Mouse (Mus musculus) lung, adult 2 months (tissue): ENCODE results near the gene Arhgap6. TPM values are rescaled to one million over a fixed set of nuclear protein-coding genes. Genes with fewer than 3 reads are reported as not detected.

Experiments used
- DNase-seq: peaks from one replicate; pipeline ENCODE4 v3.0.0; 2022
- H3K4me1 ChIP-seq: fragments of 200-500 bp; 2 replicates; pipeline ENCODE4 v1.6.1; 2011; ENCODE audit warnings: low read length; ENCODE audit not compliant: control insufficient read depth, insufficient read depth
- H3K4me3 ChIP-seq: fragments of 200-500 bp; replicated peaks from 2 replicates; pipeline ENCODE3; 2011; ENCODE audit warnings: low read depth, mild to moderate bottlenecking, control low read depth, low read length; ENCODE audit errors: extremely low read depth
- CTCF ChIP-seq: fragments of 200-500 bp; IDR thresholded peaks from 2 replicates; pipeline ENCODE4 v1.5.1; 2011; ENCODE audit warnings: mild to moderate bottlenecking, low read length, control low read depth; ENCODE audit not compliant: insufficient read depth
- POLR2A ChIP-seq: fragments of 200-500 bp; IDR thresholded peaks from 2 replicates; pipeline ENCODE4 v1.6.1; 2011; ENCODE audit warnings: low read depth, mild to moderate bottlenecking, control low read depth, low read length, borderline replicate concordance; ENCODE audit errors: extremely low read depth
- WGBS: fragments of 180-500 bp; shearing (Covaris S2); methylation state at CpG from one replicate; pipeline ENCODE4 v1.1.7; 2018; 5-methylcytosine and 5-hydroxymethylcytosine counted together
- polyA plus RNA-seq: library from polyadenylated mRNA; depleted of rRNA; stranded (reverse); fragments of >200 nt; gene quantifications from 2 replicates; pipeline ENCODE4 v1.2.3, GENCODE M21; 2012

The Arhgap6 gene
- polyA plus RNA-seq, 1 experiment, result 8.4 TPM

DNA sequence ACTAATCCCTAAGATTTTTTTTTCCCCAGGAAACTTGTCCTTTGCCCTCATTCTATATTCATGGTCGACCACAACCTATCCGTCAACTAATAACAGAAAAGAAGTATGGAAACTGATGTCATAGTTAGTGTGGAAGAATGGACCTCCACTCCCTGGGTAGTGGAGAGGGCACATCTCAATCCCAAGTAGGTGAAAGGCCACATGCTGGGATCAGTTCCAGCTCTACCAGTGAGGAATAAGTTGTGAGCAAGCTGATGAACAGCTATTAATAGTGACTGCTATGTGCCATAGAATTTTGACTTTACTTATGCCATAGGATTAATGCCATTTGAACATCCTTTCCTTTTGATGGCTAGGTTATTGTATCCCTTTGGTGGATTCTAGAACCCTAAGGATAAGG is 383.7 kb downstream of the Arhgap6 start:
- DNase-seq, result no peak
- Histone ChIP-seq H3K4me1 (no peaks in the 10 kb centered on the region), H3K4me3 (no peak overlapping the region)
- no peak for TF ChIP-seq POLR2A
- TF ChIP-seq CTCF, result no peak
- 74% methylated on average over 2 of the region's 2 CpGs for WGBS

DNA sequence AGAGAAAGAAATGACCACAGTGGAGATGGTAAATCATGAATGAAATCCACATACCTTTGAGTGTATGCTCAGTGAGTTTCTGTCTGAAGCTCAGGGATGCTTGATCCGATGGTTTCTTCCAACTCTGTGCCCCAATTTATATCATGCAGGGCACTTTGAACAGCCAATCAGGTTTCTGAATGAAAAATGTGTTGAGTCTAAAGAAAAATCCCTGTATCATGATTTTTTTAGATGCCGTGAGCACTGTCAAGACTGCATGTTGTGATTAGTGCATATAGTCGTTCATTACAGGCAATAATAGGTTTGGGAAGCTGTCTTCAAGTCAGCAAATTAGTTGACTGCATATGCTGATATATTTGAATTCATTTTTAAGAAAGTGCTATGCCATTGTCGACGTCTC is 392.2 kb downstream of the Arhgap6 start, which contains the start of gene Amelx:
TSS of gene Amelx (minus strand) at position 101 of the 400 bp plus-strand sequence.
- Histone ChIP-seq H3K4me1 (no peaks in the 10 kb centered on the region), H3K4me3 (no peak within 1 kb of the TSS)
- TF ChIP-seq CTCF, result no peak
- no peak for TF ChIP-seq POLR2A
- DNase-seq, result no peak
- 78% methylated on average over 5 of the region's 5 CpGs for WGBS

DNA sequence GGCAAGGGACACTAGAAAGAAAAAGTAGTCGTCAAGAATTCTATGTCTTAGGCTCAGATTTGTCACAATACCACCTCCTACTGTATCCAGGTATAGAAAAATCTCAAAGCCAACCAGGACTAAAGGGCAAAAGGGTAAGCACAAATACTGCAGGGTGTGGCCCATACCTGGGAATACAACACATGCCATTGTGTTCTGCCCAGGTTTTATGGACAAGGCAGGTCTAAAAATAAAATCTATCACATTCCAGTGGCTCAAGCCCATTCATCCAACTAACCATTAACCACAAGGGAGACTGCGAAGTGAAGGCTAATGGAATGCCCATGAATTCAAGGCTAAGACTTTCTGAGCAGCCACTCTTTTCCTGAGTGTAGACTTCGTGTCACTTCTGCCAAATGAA is 415.1 kb downstream of the Arhgap6 start:
- no peak for TF ChIP-seq POLR2A
- no peak for TF ChIP-seq CTCF
- Histone ChIP-seq H3K4me1 (no peaks in the 10 kb centered on the region), H3K4me3 (no peak overlapping the region)
- WGBS, result 54% methylated on average over 3 of the region's 3 CpGs
- DNase-seq, result no peak

DNA sequence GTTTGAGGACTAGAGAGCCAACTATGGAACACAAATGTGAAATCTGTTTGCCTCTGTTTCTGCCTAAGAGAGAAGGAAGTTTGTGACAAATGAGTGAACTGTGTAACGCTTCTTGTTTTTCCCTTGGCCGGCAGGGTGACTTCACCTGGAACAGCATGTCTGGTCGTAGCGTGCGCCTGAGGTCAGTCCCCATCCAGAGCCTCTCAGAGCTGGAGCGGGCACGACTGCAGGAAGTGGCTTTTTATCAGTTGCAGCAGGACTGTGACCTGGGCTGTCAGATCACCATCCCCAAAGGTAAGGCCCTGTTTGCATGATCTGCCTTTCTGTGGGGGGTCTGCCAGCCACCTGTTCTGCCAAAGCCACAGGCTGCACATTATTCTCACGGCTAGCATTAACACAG is 425.2 kb downstream of the Arhgap6 start:
- Histone ChIP-seq H3K4me1 (no peaks in the 10 kb centered on the region; the same call in 1 of the 2 replicates), H3K4me3 (no peak overlapping the region)
- 58% methylated on average over 8 of the region's 8 CpGs for WGBS
- DNase-seq, result no peak
- no peak for TF ChIP-seq POLR2A
- TF ChIP-seq CTCF, result no peak

DNA sequence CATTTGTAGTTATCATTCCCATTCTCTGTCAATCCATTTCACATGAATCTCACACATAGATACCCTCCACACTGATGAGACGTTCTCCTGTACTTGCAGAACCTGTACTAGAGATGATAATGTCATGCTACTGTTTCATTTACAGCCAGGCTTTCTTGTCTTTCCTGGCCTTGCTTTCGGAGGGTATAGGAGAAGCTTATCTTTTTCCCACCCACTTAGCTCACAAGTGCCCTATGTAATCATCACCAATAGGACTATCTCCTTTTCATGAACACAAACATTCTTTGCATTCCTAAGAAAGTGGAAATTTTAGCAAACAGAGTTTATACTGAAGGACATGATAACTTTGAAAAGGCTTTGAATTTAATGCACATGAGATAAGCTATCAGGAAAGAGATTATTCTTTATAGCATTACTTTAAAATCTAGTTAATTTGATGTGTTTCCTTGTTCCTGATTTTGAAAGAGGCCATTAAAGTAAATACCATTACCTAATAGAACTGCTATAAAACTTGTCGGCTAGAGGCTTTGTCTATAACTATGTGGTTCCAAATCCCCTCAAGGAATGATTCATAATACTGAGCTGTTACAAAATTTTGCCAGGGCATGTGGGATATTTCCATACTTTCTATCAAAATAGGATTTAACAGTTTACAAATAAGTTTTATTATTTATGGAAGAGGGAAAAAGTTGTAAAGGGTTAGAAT is 427.6 kb downstream of the Arhgap6 start:
- no peak for DNase-seq
- H3K4me1 ChIP-seq, result no peaks in the 10 kb centered on the region
- H3K4me3 ChIP-seq, result no peak overlapping the region
- WGBS, result 55% methylated on average over 3 of the region's 3 CpGs
- TF ChIP-seq POLR2A, result no peak
- no peak for TF ChIP-seq CTCF

DNA sequence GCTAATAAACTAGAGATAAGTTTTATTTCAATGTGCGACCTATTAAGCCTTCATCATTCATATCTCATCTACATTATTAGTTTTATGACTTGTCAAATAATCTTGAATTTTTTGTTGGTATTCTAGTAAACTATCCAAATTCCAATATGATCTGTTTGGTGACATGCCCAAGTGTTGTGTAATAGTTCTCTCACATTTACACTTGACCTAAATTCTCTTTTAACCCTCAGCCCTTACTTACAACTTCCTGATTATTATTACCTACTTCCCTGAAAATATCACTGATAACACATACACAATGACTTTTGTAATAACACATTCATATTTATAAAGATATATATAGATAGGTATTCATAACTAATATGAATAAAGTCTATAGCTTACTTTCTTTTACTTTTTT is 461.0 kb downstream of the Arhgap6 start:
- no peak overlapping the region for H3K4me3 ChIP-seq
- DNase-seq, result no peak
- H3K4me1 ChIP-seq, result no peaks in the 10 kb centered on the region
- 49% methylated on average over 1 of the region's 1 CpGs for WGBS
- TF ChIP-seq CTCF (no peak), POLR2A (no peak)

DNA sequence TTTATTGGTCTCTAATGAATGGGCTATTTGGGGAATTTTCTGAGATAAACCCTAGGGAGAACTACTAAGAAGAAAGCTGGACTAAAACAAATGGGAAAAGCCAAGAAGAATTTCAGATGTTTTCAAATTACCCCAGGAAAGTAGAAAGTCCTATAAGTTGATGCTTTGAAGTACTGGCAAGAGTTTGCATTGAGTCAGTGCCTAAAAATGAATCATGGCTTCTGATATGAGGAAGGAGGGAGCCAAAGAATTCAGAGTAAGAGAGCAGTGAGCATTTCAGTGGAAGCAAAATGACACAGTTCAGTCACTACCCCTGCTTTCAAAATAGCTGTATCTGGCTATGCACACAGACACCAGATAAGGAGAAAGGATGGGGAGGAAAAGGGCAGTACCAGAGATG is 461.8 kb downstream of the Arhgap6 start:
- H3K4me3 ChIP-seq, result no peak overlapping the region
- no peak for DNase-seq
- TF ChIP-seq POLR2A (no peak), CTCF (no peak)
- H3K4me1 ChIP-seq, result no peaks in the 10 kb centered on the region

DNA sequence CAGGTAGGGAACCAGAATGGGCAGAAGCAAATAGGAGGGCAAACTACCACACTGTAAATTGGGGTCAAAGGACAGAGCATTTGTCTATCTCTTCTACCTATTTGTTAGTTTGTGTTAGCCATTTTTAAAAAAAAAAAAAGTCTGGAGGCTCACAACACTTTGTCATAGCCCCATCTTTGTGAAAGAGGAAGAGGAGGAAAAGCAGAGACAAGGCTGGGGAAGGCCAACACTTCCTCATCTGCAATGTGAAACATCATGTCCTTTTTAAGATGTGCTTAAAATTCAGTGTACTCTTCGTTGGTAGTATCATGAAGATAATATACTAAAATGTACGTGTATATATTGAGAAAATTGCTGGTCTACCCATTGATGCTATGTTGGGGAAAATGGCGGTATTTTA is 466.1 kb downstream of the Arhgap6 start:
- Histone ChIP-seq H3K4me1 (no peaks in the 10 kb centered on the region), H3K4me3 (no peak overlapping the region)
- 70% methylated on average over 3 of the region's 3 CpGs for WGBS
- no peak for DNase-seq
- no peak for TF ChIP-seq CTCF
- TF ChIP-seq POLR2A, result no peak

DNA sequence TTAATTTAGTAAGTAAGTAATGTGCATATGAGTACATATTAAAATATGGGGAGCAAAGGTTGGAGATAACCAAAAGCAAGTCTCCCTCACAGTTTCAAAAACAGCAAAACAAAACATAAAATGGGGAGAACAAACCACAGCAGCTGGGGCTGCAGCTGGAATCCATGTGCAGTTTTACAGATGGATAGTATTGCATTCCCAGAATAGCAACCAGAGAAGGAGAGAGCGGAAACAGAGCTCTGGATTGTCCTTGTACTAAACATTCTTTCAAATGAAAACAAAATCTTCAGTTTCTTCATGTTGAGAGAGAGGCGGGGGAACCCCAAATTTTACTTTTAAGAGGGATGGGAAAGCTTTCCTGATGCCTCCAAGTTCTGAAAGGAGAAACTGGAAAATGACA is 467.3 kb downstream of the Arhgap6 start:
- 62% methylated on average over 2 of the region's 2 CpGs for WGBS
- H3K4me3 ChIP-seq, result no peak overlapping the region
- no peaks in the 10 kb centered on the region for H3K4me1 ChIP-seq
- DNase-seq, result no peak
- TF ChIP-seq POLR2A (no peak), CTCF (no peak)

DNA sequence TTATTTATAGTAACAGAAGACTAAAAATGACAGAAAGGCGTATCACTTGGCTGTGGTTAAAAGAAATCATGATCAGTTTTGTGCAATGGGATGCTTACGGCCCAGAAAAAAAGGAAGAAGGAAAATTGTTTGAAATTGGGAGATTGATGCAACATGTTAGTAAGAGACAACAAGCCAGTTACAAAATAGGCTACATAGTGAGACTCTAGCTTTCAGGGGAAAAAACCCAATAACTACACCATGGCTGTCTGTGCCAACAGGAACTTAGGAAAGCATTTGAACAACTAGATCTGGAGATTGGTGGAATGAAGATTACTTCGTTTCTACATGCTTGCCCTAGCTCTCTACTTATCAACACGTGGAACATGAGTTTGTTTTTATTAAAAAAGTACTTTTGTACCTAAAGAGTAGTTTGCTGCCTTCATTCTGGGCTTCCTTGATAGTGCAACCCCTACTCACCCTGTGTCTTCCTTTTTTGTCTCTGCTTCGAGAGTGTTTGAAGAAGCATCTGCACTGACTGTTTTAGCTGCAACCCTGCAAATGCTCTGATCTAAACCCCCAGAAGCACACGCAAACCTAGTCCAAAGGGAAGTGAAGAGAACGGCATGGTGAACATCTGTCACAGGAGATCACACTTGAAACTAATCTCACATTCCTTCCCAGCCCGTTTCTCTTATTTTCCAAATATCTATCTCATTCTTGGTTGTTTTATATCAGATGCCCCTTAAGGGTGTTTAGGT is 468.7 kb downstream of the Arhgap6 start:
- WGBS, result 63% methylated on average over 8 of the region's 8 CpGs
- TF ChIP-seq POLR2A (no peak), CTCF (no peak)
- DNase-seq, result no peak
- no peaks in the 10 kb centered on the region for H3K4me1 ChIP-seq
- no peak overlapping the region for H3K4me3 ChIP-seq
